Mouse (Mus musculus): ENCODE results near the gene Rhox11.

GRCm38 (mm10) chrX:38120982-38121381 lies 36.0 kb upstream of the Rhox11 start, which contains the start of gene Rhox13:
- TF ChIP-seq CTCF (IDR thresholded peaks at IDR 0.05; ENCODE audit: low read depth), result no peak
- no peak for TF ChIP-seq EP300 (IDR thresholded peaks at IDR 0.05; ENCODE audit: low read depth)
